Mouse (Mus musculus): ENCODE measurements at regions not wholly inside any gene's neighbourhood (a gene's known extent, or its start where the extent isn't known, plus 50 kb on each side); places are given as distances from the start of the nearest gene placed in this dataset.
A peak's percentile ranks its signal among the peaks of the same experiment; 100 is the strongest.

DNA sequence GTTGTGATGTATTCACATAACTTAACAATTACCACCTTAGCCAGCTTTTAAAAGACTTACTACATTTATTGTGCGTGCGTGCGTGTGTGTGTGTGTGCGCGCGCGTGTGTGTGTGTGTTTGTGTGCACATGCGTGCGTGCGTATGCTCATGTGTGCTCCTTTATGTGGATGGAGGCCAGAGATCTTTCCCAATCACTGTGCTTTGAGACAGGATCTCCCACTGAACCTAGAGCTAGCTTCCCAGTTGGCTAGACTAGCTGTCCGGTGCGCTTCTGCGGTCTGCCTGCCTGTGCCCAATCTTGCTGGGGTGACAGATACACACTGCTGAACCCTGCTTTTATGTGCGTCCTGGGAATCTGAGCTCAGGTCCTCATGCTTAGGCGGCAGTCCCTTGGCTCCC, 50.1 kb upstream of the Arhgap29 start:
- no peak for DNase-seq

DNA sequence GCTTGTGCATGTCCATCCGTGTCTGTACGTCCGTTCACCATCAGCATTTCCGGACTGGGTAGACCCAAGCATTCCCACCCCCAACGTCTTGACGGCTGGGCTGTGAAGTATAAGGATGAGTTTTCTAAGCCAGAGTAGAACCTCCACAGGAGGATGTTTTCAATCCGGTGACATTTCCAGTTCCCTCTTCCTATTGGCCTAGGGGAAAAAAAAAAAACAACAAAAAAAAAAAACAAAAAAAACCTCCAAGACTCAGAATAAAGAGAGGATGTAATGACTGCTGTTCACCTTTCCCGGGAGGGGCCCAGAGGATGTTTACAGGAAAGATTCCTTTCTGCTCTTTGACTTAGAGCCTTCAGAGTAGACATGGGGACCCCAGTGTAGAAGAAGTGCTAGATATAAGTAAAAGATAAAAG, 51.9 kb upstream of the Arhgap29 start:
- DNase-seq: peak; percentile 65

DNA sequence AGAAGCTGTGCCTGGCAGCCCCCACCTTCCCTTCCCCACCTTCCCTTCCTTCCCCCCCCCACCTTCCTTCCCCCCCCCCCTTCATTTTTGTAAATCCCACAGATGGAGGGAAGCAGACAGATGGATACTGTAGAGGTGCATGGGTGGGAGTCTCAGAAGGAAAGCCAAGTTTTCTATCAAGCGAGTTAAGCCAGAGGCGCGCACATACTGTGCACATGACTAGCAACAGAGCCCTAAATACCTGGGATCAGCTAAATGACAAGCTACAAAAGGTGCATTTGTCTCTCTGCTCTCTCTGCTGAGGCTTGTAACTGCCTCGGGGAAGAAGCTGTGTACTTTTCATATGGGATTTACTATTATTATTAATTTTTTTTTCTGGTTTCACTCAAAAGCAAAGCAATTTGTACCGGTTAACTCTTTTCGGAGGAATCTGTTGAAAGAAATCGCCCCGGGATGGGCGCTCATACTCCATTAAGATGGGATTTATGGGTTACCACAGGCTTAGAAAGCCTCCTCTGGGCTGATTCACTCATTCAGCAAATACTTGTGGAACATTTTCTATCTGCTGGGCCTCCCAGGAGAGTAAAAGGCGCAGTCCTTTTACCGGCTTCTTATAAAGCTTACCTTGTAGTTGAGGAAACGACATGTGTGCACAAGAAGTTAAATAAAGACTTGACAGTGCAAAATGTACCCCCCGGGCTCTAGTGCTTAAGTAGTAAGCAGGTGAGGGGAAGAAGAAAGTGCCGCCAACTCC, 54.3 kb upstream of the Arhgap29 start:
- no peak for DNase-seq

DNA sequence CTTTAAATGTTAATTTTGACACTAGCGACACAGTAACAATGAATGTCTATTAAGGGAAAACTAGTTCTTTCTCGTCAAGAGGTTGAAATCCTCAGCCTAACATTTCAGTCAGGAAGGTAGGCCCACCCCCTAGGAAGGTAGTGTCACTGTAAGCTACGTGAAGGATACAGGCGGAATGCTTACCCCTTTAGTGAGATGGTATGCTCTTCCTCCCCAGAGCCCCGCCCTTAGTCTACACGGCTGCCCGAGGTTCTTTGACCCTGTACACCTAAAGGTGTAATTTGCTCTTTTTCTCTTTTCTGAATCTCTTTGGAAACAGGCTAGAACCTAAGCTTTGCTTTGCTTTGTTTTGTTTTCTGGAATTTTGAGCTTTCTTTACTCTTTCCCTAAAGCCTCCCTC, 58.7 kb upstream of the Arhgap29 start:
- DNase-seq: no peak

DNA sequence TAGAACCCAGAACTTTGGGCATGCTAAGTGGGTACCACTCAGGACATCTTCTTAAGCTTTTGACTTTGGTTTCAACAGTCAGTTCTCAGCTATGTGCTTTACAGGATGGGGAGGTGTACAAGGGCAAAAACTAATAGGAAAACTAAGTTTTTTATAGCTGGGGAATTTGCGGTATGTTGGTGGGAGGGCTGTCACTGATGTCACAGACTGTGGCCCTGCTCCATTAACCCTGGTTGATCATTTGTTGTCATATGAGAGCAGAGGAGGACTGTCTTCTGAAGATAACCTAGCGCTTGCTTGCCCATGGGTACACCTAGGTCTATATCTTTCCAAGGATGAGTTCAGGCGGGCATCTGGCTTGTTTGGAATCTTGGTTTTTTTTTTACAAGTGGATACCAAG, 59.7 kb upstream of the Arhgap29 start:
- no peak for DNase-seq

DNA sequence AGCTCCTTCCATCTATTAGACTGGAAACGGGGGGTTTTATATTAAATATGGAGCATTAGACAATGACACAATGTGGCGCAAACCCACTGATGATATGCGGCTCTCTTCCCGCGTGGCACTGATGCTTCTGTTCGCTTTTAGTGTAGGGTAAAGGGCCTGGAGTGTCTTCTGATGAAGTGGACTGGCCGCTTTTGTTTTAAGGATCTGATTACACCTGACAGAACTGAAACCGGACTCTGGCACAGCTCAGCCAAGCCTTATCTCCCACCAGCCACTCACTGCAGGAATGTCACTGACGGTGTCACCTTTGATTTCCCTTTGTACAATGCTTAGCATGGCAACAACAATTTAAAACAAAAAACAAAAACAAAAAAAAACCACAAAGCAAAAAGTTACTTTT, 61.0 kb upstream of the Arhgap29 start:
- peak; percentile 36 for DNase-seq

DNA sequence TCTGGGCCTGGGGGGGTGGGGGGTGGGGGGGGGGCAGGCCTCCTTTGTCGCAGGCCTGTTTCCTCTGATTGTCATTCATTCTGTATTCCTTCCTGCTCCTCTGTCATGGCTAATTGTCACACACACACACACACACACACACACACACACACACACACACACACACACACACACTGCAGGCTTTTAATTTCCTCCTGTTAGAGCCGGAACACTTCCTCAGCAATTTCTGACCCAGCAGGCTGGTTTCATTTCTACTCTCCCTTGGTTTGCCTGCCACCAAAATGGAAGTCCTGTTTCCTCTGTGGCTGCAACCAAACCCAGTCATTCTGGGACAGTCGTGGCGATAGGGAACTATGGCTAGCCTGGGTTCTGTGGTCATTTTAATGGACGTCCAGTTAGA, 61.8 kb upstream of the Arhgap29 start:
- peak; percentile 76 for DNase-seq

DNA sequence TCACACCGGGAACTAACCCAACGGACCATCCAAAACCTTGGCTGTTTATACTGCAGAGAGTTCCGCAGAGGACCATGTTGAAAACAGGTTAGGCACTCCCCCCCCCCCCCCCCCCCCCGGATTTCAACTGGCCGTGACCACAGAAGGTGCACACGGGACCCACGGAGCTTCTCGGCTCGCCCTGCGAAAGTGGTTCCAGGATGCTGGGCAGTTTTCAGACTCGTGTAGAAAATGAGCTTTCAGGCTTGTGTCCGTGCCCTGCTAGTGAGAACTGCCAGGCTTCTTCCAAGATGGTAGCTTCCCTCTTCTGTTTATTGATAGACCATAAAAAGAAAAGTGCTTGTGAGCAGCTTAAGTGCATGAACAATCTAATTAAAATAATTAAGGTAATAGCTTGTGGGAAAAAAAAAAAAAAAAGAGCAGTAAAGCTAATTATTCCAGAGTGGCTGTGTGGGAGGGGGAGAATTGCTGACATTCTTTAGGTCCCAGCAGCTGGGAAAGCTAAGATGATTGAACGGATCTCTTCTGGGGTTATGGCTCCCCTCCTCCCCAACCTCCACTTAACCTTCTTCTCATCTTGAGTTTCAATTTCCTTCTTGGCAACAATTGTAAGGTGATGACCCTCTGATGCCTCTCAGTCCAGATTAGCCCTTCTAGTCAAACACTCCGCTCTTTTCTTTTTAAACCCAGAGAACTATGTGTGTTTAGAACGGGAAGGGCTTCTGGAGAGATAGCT, 65.3 kb upstream of the Arhgap29 start:
- peak; percentile 53 for DNase-seq

DNA sequence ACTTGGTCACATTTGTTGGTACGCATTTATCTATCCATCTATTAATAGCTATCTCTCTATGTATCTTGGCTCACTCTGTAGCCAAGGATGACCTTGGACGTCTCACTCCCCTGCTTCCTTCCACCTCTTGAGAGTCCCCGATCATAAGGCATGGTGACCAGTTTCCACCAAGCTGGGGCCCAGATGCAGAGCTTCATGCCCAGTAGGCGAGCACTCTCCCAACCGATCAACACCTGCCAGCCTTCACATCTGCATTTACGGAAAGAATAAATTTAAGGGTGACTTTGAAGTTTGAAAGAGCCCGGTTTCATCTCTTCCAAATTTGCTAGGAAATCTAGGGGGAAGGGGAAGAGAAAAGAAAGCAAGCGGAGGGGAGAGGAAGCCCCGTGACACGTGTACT, 66.0 kb upstream of the Arhgap29 start:
- DNase-seq: peak; percentile 21

DNA sequence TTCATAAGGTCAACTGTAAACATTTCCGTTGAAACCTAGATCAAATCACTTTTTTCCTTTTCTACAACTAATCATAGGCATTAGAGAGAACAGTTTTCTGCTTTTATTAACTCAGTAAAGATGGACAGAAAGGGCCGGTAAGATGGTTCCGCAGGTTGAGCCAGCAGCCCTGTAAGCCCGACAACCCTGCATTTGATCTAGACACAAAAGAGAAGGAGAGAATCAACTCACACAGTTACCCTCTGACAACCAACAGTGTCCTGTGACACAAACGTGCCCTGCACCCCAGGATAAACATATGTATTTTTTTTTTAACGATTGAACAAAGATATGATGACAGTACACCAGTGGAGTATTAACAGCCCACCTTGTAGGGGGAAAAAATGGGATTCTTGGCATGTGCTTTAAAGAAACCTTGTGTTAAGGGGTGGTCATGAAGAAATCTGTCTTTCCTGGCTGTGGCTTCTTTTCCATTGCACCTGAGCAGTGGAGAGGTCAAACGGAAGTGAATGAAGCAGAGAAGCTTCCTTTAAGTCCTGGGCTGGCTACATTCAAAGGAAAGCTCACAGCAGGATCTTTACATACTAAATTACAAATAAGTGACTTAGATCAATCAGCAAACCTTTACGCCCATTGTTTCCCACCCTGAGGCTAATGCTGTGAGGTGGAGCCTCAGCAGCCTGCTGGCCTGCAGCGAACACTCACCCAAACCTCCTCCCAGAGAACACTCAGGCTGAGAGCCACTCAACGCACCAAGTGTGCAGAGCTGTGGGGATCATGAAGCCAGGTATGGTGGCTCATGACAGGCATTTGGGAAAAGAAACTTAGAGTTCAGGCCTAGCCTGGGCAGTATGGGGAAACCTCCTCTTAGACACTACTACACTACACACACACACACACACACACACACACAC, 66.8 kb upstream of the Arhgap29 start:
- no peak for DNase-seq

DNA sequence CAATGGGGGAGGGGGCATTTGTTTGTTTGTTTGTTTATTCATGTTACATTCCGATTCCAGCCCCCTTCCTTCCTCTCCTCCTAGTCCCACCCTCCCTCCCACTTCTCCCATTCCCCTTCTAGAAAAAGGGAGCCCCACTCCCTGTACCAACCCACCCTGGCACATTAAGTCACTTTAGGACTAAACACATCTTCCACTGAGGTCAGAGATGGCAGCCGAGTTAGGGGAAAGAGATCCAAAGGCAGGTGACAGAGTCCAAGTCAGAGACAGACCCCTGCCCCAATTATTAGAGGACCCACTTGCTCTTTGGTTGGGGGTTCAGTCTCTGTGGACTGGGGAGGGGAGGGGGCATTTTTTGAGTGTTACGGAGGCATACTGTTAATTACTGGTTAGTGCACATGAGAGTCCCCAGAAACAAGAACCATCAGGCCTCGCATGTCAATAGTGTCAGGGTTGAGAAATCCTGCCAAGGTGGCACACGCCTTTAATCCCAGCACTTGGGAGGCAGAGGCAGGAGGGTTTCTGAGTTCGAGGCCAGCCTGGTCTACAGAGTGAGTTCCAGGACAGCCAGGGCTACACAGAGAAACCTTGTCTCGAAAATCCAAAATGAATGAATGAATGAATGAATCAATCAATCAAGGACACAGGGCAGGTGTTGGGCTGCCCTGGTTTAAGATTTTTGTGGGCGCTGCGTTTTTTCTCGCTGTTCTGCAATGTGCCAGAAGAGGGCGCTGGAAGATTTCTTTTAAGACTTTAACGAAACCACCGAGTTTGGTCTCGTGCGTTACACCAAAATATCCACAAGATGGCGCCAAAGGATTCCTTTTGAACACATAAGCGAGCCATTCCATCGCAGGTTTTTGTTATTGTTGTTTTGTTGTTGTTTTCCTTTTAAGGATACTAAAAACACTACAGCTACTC, 67.8 kb upstream of the Arhgap29 start:
- DNase-seq: peak; percentile 93

DNA sequence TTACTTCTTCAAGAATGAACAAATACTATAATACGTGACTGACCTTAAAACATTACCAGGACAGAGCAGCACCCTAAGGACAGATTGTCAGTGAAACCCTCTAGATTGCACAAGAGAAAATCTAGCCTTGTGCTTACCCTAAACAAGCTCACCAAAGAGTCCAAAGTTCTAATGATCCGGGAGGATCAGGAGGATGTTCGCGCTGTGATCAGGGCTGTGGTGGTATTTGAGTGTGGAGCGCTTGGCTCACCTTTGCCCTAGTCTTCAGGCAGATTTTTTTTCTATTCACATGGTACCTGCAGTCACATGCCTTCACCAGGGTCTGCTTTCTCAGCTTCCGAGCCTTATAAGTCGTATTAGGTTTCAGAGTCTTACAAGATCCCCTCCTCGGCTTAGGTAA, 65.3 kb upstream of the Abcd3 start:
- peak; percentile 53 for DNase-seq

DNA sequence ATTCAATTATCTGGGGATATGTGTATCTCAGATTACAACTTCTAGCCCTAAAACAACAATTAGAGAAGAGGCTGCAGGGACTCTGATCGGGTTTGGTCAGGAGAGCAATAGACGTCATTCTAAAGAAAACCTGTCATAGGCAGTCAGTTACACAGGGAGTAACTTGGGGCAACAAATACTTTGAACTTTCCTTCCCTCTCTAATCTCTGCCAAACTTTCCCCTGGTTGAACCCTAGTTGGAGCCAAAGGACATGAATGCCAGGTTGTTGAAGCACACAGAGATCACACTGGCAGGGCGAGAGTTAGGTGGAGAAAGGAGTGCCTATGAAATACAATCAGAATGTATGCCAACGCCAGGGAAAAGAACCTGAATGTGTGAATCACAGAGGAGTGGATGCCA, 60.0 kb upstream of the Abcd3 start:
- peak; percentile 47 for DNase-seq

DNA sequence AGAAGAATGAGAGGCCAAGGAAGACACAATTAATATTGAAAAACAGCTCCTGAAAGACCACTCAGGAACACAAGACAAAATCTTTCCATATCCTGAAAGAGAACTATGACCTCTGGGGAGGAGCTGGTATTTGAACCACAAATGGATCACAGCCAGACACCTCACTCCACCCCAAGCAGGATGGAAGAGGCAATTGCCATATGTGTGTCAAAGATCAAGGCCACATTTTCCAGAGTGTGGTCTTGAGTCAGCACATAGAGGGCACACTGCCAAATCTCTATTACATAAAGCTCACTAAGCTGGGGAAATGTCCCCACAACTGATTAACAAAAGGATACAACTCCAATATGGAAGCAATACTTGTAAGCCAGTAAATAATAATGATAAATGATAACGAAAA, 59.5 kb upstream of the Abcd3 start:
- peak; percentile 70 for DNase-seq

DNA sequence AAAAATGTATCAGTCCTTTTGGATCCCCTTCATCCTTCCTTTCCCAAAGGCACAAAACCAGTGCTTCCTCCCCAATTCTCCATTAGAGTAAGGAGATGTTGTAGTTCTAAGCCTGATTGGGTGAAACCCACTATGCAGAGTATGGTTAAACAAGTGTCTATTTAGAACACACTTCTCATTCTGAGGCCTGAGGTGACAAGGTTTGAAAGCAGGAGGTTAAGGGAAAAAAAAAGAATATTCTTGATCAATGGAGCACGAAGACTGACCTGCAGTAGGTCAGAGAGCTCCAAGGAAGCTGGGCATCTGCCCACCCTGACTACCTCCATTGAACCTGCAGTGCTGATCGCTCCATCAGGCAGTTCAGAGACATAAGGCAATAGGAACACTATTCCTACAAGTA, 58.5 kb upstream of the Abcd3 start:
- no peak for DNase-seq

DNA sequence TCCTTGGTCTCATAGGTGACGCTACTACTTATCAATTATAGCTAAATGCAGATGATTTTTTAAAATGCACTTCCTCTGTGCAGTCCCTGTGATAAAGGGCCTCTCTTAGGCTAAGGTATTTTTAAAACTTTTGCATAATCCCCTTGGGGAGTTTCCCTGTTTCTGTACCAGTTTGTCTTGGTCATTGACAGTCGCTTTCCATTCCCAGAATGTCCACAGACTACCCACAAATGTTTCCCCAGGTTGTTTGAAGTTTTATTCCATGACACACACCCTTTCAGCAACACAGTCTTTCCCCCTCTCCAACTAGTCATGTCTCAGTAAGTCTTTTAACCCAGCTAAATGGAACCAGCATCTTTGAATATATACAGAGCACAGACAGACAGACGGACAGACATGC, 57.6 kb upstream of the Abcd3 start:
- DNase-seq: no peak

DNA sequence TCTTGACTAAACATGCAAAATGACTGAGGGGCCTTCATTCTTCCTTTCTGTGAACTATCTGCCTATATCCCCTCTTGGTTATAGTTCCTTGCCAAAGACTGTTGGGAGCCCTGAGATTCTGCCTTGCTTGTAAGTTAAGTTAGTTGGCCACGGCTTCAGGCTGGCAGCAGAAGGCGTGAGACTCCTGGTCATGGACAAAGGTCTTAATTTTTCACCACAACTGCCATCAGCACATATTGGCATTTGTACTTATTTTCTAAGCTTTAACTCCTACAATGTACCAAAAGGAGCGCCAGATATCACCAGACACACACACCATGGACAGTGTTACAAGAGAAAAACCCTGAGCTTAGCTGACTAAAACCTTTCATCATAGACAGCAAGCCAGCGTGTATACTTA, 56.7 kb upstream of the Abcd3 start:
- no peak for DNase-seq

DNA sequence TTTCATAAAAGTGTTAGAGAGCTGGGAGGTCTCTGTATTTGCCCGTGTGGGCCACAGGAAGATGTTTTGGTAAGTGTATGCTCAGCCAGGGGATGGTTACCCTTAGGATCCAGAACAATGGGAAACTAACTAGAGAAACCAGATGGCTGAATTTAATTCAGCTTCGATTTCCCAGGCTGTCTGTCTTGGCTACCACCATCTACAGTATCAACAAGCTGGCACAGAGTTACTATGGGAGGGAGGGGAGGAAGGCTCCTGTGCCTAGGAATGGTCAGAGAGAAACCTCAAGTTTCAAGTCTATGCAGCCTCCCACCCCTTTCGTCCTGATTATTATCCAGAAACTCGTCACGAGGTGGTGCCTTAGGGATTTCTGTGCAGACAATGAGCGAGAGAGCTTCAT, 55.6 kb upstream of the Abcd3 start:
- no peak for DNase-seq

DNA sequence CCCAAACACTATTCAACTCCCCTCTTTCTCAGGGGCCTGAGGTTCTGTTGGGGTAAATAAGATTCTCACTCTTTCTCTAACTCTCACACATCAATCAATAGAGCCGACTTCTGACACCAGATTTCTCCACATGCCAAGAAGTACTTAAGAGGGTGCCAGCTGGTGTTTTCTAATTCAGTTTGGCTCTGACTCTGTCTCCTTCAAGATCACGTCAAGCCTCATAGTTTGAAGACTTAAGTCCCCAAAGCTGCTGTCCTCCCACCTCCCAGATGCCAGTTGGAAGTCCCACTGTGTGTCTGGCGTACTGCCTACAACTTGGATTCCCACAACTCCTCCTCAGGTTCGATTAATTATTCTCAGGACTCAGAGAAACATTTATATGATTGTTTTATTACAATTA, 54.6 kb upstream of the Abcd3 start:
- DNase-seq: no peak

DNA sequence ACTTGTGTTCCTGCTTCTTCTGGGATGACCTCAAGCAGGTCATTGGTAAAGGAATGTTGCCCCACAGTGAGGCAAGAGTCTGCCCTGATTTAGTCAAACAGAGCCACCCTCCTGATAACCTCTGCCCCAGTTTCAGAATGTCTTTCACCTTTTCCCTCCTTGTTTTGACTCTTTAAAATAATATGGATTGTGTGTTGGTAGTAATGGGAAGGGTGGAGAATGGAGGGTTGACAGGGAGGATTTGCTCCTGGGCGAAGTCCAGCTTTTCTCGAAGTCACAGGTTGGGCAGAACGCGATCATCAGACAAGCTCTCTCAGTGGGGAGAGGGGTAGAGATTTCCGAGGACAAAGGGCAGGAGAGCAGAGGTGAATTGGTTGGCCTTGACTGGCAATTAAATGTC, 52.2 kb upstream of the Abcd3 start:
- DNase-seq: peak; percentile 65

DNA sequence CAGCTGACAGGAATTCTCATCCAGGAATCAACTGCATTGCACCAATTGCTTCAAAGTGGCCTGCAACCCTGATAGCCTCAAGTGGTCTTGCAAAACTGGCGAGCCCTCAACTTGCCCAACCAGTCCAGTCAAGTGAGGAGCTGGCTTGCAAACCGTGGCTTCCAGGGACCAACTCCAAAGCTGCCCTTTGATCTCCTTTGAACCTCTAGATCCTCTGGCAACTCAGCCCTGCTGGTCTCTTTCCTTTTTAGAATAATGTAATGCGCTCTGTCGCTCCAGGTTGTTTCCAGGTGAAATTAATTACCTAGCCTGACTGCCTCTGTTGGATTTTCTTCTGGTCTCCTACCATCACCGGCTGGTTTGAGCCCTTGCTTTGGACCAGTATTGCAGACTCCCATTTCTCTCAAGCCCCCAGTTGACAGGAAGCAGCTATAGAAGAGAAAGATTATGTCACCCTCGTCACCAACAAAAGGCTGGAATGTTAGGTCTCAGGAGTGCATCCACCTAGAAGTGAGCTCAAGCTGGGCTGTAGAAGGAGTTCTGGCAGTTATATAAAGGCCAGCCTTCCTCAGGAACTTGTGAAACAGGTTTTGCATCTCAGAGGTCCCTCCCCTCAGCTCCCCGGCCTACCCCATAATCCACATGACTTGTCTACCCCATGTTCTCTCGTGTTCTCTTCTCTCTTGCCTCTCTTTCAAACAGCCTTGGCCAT, 49.8 kb upstream of the Abcd3 start:
- peak; percentile 41 for DNase-seq
